Mouse (Mus musculus) skeletal muscle tissue, adult 2 months (tissue): ENCODE results near the gene Ext2.
A peak's percentile ranks its signal among the peaks of the same experiment; 100 is the strongest.

ENCODE experiments used
- DNase-seq: peaks from one replicate; pipeline ENCODE4 v3.0.0-alpha.2; 2012; ENCODE audit warnings: low read depth, low spot score

The Ext2 gene

DNA sequence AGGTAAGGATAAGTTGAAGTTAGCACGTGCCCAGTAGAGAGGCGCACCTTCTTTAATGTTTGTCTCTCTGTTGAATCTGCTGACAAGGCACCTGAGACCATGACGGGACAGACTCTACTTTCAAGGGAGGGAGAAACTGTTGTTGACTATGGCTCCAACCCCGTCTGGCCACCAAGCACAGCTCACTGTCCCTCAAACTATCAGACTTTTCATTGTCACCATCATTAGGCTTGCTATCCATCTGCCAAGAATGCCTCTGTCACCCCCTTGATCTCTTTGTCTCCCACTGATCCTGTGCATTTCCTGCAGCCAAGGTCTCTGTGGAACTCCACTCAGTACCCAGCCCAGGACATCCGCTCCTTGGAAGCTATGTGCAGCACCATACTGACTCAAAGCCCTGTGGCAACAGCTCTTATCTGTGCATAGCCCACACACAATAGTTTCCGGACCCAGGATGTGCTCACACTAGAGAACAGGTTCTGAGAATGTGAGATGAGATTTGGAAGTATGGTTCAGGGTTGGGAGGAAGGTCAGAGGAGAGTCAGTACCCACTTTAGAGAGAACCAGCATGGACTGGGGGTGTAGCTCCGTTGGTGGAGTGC is 139.7 kb downstream of the Ext2 start:
- DNase-seq: no peak

DNA sequence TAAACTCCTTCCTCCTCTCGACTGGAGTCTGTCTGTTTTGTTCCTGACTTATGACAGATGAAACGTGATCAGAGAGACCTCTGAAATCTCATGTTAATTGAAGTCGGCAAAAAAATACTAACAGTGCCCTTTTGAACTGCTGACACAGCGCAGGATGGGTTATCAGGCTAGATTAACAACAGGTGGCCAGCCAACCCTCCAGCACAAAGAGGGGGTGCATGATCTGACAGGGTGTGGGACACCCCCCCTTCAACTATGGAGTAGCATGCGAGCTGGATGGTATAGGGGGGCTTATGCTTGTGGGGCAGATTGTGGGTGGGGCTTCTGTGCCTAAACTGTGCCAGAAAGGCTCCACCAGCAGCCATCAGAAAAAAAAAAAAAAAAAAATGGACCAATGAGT is 141.0 kb downstream of the Ext2 start:
- DNase-seq: no peak

DNA sequence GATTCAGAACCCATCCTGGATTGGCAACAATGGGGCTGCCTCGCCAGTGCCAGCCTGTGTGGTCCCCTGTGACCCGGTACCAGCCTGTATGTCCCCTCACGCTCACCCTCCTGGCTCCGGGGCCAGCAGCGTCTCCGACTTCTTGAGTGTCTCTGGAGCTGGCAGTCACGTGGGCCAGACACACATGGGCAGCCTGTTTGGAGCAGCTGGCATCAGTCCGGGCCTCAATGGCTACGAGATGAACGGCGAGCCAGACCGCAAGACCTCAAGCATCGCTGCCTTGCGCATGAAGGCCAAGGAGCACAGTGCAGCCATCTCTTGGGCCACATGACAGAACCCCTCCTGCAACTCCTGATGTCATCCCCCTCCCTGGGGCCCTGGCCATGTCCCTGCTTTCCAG is 145.1 kb downstream of the Ext2 start:
- no peak for DNase-seq

DNA sequence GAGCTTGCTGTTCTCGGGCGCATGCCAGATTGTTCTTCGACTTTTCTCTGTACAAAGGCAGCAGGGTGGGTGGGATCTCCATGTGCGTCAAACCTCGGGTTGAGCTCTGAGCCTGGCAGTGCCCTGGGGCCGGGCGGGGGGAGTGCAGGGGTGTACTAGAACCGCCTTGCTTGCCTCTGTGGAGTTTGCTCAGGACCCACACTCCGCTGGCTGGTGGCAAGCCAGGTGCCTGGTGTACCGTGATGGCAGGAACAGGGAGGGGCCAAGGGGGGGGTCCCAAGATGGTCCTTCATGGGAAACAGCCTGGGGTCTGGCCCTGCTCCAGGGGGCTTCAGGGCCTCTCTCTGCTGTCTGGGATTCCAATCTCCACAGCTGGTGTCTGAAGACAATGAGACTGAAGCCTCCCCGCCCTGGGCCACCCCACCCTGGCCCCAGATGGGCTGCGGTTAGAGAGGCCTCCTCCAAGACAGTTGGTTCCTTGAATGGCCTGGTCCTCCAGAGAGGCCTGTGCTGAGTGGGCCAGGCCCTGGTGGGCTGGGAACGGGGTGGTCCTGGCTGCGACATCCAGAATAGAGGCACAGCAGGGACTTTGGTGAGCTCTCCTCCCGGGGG is 150.7 kb downstream of the Ext2 start:
- no peak for DNase-seq

DNA sequence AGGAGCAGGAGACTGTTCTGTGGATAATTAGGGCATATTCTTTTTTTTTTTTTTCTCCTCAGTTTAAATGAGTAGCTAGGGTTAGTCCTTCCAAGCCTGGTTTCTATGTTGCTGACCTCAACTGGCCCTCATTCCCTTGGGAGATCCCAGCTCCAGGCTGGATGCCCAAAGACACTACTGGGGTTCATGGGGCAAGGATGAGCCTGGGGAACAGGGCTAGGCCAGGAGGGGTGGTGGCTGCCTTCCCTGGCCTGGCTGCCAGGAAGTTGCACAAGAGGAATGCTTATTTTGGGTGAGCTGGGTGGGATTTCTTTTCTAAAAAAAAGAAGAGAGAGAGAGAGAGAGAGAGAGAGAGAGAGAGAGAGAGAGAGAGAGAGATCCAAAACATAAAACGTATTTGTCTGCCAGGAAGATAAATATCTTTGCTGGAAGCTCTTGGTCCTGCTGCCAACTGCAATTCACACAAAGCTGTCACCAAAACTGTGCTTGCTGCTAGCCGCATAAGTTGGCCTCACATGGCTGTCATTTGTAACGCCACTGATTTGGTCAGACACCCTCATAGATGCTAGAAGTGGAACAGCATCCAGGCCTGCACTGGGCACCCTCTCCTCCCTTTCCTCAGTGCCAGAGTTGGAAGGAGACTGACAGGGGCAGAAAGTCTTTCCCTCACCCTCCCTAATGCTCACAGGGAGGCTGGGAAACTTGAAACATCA is 156.1 kb downstream of the Ext2 start:
- DNase-seq: peak; percentile 74

DNA sequence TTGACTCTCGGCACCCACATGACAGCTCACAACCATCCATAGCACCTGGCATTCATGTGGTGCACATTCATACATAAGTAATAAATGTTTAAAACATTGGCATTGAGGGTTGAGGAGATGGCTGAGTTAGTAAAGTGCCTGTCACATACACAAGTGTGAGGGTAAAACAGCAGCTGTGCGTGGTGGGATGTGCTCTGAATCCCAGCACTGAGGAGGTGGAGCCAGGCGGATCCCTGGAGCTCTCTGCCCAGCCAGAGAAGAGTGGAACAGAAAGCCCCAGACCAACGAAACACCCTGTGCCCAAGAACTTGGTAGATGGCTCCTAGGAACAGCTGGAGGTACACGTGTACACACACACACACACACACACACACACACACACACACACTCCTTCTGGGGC is 156.9 kb downstream of the Ext2 start:
- DNase-seq: no peak

DNA sequence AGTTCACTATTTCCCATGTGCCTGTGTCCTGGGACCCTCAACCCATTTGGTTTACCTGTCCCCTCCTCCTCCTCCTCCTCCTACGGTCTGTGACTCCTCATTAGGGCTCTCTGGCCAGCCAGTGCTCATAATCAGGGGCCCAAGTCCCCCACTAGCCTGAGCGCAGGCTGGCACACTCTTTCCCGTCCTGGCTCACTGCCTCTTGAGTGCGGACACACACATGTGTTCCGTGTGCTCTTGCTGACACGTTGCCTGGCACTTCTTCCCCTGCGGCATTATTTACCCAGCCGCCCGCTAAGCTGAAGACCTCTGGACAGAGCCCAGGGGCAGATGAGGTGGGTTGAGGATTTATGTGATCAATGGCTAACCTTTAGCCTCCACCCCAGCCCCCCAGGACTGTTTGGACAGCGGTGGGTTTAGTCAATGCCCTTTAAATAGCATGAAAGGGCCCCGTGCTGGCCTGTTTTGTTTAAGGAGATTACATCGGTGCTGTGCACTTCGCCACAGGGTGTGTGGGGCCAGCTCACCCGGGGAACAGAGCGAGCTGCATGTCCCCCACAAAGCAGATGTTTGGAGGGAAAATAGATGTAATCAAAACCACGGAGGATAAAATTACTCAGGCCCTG is 160.0 kb downstream of the Ext2 start:
- DNase-seq: no peak

DNA sequence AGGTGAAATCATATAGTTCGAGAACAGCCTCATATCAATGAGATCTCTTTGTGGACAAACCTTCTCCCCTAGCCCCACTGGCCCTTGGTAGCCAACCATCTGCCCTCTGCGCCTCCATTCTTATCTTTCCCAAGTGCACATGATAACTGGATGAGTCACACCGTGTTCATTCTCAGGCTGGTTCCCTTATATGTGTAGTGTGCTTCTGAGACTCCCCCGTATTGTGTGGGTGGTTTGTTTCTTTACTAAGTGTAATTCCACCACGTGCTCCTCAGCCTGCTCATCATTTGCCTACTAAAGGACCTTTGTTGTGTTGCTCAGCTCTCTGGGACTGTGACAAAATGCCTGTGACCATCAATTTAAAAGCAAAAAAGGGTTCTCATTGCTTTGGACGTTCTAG is 161.3 kb downstream of the Ext2 start:
- no peak for DNase-seq

DNA sequence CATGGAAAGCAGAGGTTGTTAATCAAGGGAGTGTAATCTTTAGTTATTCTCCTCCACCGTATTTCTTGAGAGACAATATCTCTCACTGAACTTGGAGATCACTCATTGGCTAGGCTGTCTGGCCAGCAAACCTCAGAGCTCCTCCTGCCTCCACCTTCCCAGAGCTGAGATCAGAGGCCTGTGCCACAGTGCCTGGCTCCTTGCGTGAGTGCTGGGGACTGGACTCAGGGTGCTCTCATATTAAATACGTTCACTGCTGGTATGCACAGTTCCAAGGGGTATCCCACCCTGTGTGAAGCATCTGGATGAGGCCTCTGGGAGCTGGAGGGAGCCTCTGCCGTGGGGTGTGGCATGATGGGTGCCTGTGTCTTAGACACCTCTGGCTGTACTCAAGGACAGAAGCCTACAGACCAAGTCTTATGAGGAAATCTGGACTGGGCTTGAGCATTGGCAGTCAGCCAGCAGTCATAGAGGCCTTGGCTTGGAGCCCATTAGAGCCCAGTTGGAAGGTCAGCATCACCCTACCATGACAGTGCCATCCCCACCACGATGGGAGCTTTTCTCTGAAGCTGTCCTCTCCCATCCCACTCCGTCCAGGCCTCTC is 162.6 kb downstream of the Ext2 start:
- peak; percentile 25 for DNase-seq

DNA sequence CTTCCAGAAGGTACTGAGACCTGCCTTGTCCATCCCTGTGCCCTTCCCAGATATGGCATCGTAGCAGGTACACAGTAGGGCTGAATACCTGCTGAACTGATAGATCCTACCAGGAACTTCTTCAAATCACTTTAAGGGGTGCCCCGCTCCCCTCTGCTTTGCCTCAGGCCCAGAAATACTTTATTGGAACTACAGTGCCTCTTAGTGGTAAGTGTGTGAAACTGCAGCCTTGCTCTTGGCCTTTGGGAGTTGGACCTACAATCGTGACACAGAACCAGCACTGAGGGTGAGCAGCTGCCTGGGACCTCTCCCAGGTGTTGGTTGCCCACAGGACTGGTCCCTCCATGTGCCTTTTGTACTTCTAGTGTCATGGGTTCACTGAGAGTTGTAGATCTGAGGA is 163.4 kb downstream of the Ext2 start:
- peak; percentile 21 for DNase-seq

DNA sequence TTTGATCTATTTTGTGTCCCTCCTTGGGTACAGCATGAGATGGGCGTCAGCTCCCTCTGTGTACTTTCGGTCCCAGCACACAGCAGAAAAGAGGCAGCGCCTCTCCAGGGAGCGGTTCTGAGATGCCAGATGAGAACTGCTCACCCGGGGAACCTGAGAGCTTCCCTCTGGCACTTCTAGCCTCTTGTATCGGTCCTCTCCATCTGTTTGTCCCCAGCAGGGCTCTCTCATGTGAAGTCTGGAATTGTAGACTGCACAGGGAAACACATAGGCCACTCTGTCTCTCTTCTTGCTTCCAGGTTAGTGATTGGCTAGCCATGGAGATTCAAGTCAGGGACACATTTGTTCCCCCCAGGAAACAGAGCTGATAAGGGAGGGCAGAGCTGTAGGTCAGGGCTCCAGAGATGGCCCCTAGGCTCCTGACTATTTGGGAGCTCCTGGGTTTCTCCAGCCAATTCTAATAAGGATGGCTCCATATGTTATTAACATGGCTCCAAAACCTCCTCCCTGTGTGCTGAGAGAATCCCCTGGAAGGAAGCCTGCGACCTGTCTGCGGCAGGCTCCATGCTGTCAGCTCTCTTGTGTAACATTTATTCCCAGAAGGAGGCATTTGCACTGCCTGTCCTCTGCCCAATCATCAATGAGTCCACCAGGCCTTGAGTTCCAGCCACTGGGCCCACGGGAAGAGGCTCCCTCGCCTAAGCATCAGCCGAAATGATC is 167.9 kb downstream of the Ext2 start:
- no peak for DNase-seq

DNA sequence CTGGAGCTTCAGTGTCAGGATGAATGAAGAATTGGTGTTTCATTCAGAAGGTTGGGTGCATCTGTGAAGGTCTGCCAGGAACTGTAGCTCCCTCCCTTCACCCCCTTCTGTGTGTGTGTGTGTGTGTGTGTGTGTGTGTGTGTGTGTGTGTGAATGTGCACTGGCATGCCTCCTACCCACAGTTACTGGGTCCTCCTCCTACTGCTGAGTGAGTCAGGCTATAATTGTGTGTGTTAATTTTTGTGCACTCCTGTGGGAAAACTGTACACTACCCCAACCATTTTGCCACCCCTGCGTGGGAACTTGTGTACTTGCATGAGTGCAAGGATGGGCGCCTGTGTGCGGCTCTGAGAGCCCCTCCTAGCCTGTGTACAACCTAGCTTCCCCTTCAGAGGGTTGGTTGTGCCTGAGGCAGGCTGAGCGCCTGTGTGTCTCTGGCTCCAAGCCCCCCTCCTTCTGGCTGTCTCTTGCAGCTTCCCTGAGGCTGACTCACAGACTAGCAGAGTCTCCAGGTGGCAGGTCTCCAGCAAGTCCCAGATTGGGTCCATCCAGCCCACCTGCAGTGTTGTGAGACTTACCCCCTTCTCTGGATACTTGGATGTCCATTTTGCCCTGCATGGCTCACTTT is 173.0 kb downstream of the Ext2 start:
- no peak for DNase-seq

DNA sequence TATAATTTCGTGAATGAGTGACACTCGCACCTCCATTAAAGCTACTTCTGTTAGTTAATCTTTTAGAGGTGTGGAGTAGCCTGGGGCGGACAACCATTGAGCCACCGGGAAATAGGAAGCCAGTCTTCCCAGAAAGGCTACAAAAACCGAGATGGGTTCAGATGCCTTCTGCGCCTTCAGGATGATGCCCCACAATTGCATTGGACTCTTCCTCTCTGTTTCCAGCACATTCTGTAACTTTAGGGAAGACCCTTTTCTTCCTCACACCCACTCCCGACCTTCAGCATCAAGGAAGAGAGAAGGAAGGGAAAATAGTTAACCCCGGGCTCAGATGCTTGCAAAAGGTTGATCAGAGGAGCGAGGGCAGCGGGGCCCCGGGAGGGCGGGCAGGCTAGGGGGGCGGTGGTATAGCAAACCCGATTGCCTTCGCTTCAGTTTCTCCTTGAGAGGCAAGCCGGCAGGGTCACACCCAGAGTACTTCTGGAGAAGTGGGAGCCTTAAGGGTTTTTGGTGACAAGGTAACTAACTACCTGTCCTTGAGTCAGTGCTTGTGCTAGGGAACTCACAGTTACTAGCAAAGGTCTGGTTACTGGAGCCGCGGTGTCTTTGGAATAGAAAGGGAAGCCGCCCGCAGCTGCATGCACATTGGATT is 174.3 kb downstream of the Ext2 start:
- DNase-seq: no peak

DNA sequence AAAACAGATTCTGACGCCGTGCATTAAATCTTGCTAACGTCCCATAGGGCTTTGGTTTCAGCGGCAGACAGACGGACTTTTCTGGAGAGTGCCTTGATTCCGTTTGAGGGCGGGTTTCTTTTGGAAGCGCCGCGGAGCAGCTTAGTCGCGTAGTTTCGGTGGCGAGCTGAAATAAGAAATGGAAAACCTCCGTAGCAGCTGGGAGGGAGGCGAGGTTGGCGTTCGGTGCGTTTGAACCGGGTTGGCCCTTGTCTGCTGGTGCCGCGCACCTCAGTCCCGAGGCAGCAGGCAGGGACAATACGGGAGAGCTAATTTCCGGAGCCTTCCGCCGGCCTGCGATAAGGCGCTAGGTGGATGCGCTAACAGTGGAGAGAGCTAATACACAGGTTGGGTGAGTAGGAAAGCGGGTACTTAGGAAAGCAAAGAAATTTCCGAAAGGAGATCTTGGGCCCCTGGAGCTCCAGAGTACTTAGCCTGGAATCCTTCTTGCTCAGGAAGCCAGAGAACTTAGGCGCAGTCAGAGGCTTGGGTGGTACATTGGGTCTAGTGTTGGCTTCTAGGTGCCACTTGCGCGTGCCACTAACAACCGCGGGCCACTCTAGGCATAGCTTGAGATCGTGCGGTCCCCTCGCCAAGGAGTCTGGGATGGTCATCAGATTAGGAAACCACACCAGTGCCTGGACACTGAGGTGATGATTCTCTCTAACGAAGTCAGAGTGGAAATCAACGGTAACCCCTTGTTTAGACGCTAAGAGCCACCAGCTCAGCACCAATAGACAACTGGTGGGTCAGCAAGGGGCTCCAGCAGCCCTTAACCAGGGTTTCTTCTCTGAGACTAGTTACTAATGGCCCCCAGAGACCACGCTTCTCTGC is 175.1 kb downstream of the Ext2 start:
- DNase-seq: no peak

DNA sequence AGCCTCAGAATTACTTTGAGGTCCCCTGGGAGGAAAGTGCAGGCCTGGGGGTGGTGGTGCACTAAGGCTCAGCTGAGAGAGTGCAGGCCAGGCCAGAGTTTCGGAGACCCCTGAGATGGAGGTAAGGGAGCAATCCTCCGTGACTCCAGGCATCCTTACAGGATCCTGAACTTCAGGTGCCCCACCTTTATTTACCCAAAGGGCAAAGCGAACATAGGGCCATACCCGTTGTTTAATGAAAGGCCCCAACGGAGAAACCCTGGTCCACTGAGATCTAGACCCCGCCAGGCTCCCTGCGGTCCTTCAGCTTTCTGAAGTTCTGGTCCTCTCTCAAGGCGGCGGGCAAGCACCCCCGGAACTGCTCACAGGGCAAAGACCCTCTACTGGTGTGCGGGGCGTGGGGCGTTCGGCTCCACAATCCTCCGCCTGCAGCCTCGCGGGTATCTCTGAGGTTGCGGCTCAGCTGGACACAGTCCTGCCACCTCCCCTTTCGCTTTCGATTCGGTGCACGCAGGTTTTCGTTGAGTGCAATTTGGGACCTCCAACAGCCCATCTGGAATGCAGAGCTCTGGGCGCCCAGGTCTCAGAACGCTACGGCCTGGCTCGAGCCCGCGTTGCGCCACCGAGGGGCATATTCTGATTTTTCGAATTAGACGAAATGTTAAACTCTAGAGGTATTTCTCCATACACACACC is 176.6 kb downstream of the Ext2 start:
- no peak for DNase-seq

DNA sequence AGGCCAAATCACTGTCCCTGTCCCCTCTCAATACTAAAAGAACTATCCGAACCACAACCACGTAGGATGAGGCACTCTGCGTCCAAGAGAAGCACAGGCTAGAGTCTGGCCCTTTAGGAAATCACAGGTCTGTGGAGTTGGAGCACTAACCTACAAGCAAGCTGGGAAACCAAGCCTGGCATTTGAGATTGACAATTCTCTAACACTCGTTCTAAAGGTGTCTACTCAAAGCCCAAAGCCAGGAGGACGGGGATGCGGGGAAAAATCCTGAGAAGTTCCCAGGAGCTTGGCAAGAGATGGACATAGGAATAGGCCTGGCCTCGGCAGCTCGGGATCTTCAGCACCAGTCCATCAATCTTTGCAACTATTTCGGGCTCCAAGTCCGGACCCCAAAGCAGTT is 177.2 kb downstream of the Ext2 start:
- DNase-seq: no peak

DNA sequence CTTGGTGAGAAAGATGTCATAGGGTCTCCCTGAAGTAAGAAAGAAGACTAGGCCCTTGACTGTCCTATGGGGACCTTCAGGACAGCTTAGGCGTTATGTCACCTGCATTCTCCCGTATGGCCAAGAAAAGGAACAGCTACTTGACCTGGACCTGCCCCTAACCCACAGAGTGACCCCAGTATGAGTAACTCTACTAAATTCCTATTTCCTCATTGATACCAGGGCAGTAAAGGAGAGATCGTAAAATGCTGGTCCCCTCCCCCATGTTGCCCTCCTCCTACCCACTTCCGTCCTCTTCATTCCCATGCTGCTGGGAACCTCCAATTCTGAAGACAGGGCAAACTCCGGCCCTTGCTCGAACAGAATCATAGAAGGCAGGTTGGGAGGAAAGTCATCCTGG is 177.6 kb downstream of the Ext2 start:
- no peak for DNase-seq

DNA sequence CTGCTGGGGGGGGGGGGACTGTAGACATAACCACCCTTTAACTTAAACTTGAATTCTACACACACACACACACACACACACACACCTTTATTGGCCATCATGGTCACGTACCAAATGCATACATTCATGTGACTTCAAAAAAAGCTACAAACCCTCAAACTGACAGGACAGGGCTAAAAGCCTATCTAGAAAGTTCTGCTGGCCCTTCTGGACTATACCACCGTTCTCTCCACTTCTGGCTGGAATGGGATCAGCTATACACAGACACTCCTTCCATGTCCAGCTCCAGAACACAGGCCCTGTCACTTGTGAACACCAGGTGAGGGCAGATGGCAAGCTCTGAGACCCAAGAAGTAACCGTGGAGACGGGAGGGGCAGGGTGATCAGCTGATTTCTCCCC is 178.1 kb downstream of the Ext2 start:
- no peak for DNase-seq

DNA sequence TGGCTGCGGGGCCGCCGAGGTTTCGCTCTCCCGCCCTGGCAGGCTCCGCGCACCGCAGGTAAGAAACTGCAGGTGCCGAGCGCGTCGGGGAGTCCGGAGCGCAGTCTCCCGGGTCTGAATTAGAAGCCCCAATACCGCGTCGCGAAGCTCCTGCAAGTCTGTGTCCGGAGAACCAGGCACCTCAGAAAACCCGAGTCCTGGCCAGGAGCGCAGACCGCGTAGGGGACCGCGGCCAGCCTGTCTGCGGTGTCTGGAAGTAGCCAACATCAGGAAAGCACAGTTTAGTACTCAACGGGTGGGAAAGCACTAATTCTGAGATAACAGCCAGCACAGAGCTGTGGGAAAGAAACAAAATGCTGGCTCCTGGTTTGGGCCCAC is 179.0 kb downstream of the Ext2 start:
- DNase-seq: no peak
